Mouse (Mus musculus) lung, postnatal 36 days (tissue): ENCODE results near the gene Taf6.
"Not testable (repeated sequence)": the region's sequence is repeated elsewhere in the genome, so short reads cannot be mapped to it uniquely, and the experiment has no call there.

Experiments
- DNase-seq: peaks from one replicate; pipeline ENCODE4 v3.0.0; 2022; ENCODE audit warnings: mixed read lengths

The Taf6 gene

GRCm38 (mm10) chr5:138186950-138187638, at the start of gene Taf6, which contains the start of gene Cnpy4:
Gene Taf6, minus strand, starts transcription at chr5:138187451.
Gene Cnpy4, plus strand, starts transcription at chr5:138187485.
- peak; percentile 91 for DNase-seq

GRCm38 (mm10) chr5:138234224-138234623, 47.0 kb upstream of the Taf6 start:
- DNase-seq = no peak

DNA sequence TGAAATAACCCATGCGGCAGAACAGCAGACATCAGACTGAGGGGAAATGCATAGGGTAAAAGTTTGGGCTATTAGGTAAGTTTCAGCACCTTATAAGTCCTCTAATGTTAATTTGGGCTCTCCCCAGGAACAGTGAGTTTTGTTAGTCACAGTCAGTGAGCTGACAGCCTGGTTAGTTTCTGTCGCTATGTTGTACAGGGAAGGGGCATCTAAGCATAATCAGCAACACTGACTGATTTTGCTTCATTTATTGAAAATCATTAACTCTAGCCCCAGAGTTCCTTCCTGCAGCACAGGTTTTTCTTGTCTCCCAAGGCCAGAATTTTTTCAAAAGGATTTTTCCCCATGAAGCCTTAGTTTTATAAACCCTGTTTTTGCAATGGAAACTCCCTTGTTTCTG, 46.5 kb upstream of the Taf6 start:
- DNase-seq = no peak

DNA sequence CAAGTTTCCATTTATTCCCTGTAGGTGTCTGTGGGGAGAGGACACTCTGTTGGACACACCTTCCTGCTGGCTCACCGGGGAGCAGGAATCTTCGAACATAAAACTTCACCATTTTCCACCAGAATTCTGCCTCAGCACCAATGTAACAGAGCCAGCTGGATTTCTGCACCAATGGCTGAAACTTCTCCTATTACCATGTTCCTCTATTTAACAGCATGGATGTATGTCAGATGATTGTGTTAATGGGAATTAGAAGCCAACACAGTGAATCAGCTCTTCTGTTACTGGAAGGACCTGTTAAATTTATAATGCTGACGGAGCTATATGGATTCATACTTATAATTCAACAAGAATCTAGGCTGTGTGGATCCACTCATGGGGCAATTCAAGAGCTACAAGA, 42.3 kb upstream of the Taf6 start:
- no peak for DNase-seq

DNA sequence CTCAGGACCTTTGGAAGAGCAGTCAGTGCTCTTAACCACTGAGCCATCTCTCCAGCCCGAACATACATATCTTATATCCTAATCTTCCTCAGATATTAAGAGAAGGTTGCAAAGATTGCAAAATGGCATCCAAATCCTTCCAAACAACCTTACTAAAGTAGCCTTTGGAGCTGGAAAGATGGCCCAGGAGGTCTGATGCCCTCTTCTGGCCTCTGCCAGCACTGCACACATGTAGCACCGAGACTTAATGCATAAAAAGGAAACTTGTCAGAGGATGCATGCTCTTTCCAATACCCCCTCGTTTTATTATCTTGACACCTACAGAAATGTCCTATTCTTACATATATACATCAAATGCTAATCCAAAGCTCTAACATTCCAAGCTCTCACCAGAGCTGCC, 40.8 kb upstream of the Taf6 start:
- DNase-seq = peak; percentile 68

- DNase-seq = peak; percentile 22
These were observed 40.1 kb upstream of the Taf6 start for GRCm38 (mm10) chr5:138227367-138227766.

DNA sequence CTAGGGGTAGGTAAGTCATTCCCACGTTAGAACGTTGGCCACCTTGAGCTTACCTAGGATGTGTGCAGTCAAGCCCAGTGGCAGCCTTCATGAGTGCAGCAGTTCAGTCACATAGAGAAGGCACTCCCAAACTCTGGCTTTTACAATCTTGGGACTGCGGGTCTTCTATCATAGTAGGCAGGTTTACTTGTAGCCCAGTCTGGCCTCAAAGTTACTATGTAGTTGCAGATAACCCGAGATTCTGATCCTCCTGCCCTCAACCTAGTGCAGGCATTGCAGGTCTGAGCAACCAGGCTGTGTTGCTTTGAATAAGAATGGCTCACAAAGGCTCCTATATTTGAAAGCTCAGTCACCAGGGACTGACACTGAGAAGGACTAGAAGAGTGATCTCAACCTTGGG, 39.2 kb upstream of the Taf6 start:
- DNase-seq = no peak

GRCm38 (mm10) chr5:138225700-138226099, 38.4 kb upstream of the Taf6 start, which contains the start of gene Nxpe5:
Gene Nxpe5, plus strand, starts transcription at chr5:138225898.
- no peak for DNase-seq

GRCm38 (mm10) chr5:138223287-138223686, 36.0 kb upstream of the Taf6 start:
- DNase-seq = no peak

GRCm38 (mm10) chr5:138222111-138222510, 34.9 kb upstream of the Taf6 start:
- DNase-seq = peak; percentile 89

GRCm38 (mm10) chr5:138219864-138220263, 32.6 kb upstream of the Taf6 start:
- no peak for DNase-seq

DNA sequence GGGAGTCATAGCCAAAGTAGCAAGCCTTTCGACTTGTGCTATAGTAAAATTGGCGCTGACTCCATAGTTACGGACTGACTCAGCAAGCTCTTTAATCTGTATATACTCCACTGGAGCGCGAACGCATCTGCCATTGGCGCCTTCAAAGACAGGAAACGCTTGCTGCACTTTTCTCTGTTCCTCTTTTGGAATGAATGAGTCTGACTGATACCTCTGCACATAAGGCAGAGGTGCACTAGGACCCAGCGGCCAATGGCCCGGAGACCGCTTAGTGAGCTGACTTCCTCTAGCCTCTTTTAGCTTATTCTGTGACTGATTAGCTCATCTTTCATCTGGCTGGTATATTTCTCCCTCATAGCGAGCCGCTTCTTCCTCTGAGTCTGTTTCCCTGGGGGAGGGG, 29.4 kb upstream of the Taf6 start:
- not testable (repeated sequence) for DNase-seq

- DNase-seq = no peak
These were observed 20.6 kb upstream of the Taf6 start for GRCm38 (mm10) chr5:138207873-138208272.

- no peak for DNase-seq
These were observed 20.0 kb upstream of the Taf6 start for GRCm38 (mm10) chr5:138207253-138207652.

- no peak for DNase-seq
These were observed 14.8 kb upstream of the Taf6 start for GRCm38 (mm10) chr5:138202086-138202485.

GRCm38 (mm10) chr5:138199576-138199975, 12.3 kb upstream of the Taf6 start:
- DNase-seq = no peak

GRCm38 (mm10) chr5:138195463-138195862, 8.2 kb upstream of the Taf6 start:
- DNase-seq = no peak

DNA sequence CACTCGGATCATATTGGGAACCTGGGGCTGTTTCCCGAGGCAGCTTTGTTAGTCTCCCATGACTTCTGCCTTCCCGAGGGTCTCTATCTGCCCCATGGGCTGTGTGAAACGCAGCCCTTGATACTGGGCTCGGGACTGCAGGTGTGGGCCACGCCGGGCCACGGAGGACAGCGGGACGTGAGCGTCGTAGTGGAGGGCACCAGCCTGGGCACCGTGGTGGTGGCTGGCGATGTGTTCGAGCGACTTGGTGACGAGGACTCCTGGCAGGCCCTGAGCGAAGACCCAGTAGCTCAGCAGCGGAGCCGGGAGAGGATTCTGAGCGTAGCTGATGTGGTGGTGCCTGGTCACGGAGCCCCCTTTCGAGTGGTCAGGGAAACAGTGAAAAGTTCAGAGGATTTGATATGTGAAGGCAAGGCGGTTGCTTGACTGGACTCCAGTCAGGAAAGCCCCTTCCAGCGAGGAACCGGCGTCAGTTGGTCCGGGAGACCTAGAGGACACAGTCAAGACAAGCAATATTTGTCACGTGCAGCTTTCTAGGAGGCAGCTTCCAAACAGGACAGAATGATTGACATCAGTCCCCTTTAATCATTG, 7.6 kb upstream of the Taf6 start:
- peak; percentile 12 for DNase-seq

GRCm38 (mm10) chr5:138193771-138194727, 6.8 kb upstream of the Taf6 start, which contains the start of gene Mblac1:
Gene Mblac1, plus strand, starts transcription at chr5:138194314.
- peak; percentile 92 for DNase-seq

DNA sequence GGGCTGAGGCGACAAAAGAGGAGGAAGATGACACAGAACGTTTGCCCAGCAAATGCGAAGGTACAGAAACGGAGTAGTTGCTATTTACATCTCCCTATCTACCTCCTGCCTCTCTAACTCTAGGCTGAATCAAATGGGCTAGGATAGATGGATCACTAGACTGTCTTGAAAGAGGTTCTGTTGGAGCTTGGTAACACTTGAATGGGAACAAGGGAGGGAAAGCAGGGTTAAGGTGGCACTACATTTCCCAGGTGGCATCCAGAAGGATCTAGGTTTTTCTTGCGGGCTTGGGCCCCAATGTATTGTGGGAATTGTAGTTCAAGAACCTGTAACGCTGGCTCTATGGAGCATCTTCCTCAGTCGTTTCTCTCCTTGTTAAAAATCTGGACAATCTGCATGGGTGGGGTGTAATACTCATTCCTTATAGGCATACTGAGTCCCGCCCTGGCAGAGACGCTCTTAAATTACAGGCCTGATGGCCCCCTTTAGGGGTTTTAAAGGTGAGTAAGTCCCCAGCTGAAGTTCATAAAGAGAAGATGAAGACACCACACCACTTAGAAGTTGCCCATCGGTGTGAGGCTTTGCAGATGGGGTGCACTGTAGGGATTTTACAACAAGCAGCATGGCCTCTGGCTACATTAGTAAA, 533 bp upstream of the Taf6 start:
- peak; percentile 90 for DNase-seq

- DNase-seq = no peak
These were observed 14.0 kb downstream of the Taf6 start for GRCm38 (mm10) chr5:138173217-138173616.

- DNase-seq = peak; percentile 99
These were observed 15.4 kb downstream of the Taf6 start, which contains the start of the genes Ap4m1 and Mcm7 for GRCm38 (mm10) chr5:138171695-138172491. Gene Ap4m1, plus strand, starts transcription at chr5:138172002. Gene Mcm7, minus strand, starts transcription at chr5:138172422.
